Mouse (Mus musculus) CH12.LX (cell line): ENCODE measurements around the gene Foxb1. TPM values are rescaled to one million over a fixed set of nuclear protein-coding genes. Genes with fewer than 3 reads are reported as not detected.

Source experiments
- DNase-seq: peaks from one replicate; pipeline ENCODE4 v3.0.0-alpha.2; 2013; ENCODE audit errors: extremely low read depth
- H3K27ac ChIP-seq: 2 replicates; pipeline ENCODE4 v1.5.1; 2012; ENCODE audit warnings: low read depth, mild to moderate bottlenecking, control low read depth, moderate library complexity; ENCODE audit not compliant: insufficient read depth
- H3K27me3 ChIP-seq: replicated peaks from 2 replicates; pipeline ENCODE3; 2012; ENCODE audit warnings: inconsistent platforms
- H3K36me3 ChIP-seq, 2 experiments: replicated peaks in 1 of 2; 2 replicates each; pipeline versions ENCODE3 to v1.6.1; 2012; ENCODE audit warnings: inconsistent platforms in 1 of 2, low read length in 1 of 2, mild to moderate bottlenecking in 1 of 2, mixed read lengths in 1 of 2, moderate library complexity in 1 of 2; ENCODE audit not compliant: control insufficient read depth in 1 of 2, insufficient read depth in 1 of 2
- H3K4me1 ChIP-seq, 2 experiments: 2 replicates each; pipeline ENCODE4 v1.6.1; 2012; ENCODE audit warnings: inconsistent platforms in 1 of 2, moderate library complexity in 1 of 2; ENCODE audit not compliant: insufficient read depth in 2 of 2, control insufficient read depth in 1 of 2
- H3K4me2 ChIP-seq: 2 replicates; pipeline ENCODE4 v1.6.1; 2012; ENCODE audit warnings: low read depth, mild to moderate bottlenecking, control low read depth; ENCODE audit not compliant: poor library complexity, insufficient read depth, severe bottlenecking
- H3K4me3 ChIP-seq, 3 experiments: fragments of 150-350 bp in 1 of 3; sonication (generic) in 1 of 3; replicated peaks in 1 of 3; 2 replicates each; pipeline versions ENCODE3 to v1.5.1; 2011 to 2012; ENCODE audit warnings: low read depth in 2 of 3, low read length in 2 of 3, mild to moderate bottlenecking in 2 of 3, moderate library complexity in 2 of 3, control low read depth in 1 of 3, improper control_type of control experiment in 1 of 3, inconsistent platforms in 1 of 3, mixed read lengths in 1 of 3; ENCODE audit not compliant: poor library complexity in 1 of 3
- H3K79me2 ChIP-seq: replicated peaks from 2 replicates; pipeline ENCODE4 v1.6.1; 2012; ENCODE audit warnings: mild to moderate bottlenecking, moderate library complexity; ENCODE audit not compliant: control insufficient read depth, poor library complexity, insufficient read depth, severe bottlenecking; ENCODE audit errors: extremely low read depth
- H3K9ac ChIP-seq: 2 replicates; pipeline ENCODE4 v1.6.1; 2012; ENCODE audit warnings: low read depth, mild to moderate bottlenecking, control low read depth, moderate library complexity; ENCODE audit not compliant: insufficient read depth
- H3K9me3 ChIP-seq: replicated peaks from 2 replicates; pipeline ENCODE3; 2012; ENCODE audit warnings: low read length, inconsistent platforms, mixed read lengths
- BHLHE40 ChIP-seq: IDR thresholded peaks from 2 replicates; pipeline ENCODE4 v1.6.1; 2011; ENCODE audit warnings: mild to moderate bottlenecking, low read depth, low read length, improper control_type of control experiment
- CHD2 ChIP-seq: IDR thresholded peaks from 2 replicates; pipeline ENCODE4 v1.6.1; 2011; ENCODE audit warnings: low read length, improper control_type of control experiment
- E2F4 ChIP-seq: IDR thresholded peaks from 2 replicates; pipeline ENCODE4 v1.6.1; 2011; ENCODE audit warnings: low read depth, low read length, improper control_type of control experiment; ENCODE audit not compliant: insufficient replicate concordance
- ELF1 ChIP-seq: IDR thresholded peaks from 2 replicates; pipeline ENCODE4 v1.6.1; 2014; ENCODE audit warnings: low read depth, mild to moderate bottlenecking, inconsistent platforms, low read length, improper control_type of control experiment
- EP300 ChIP-seq: IDR thresholded peaks from 2 replicates; pipeline ENCODE4 v1.6.1; 2011; ENCODE audit warnings: low read length, improper control_type of control experiment
- HCFC1 ChIP-seq: IDR thresholded peaks from 2 replicates; pipeline ENCODE4 v1.6.1; 2012; ENCODE audit warnings: low read depth, mild to moderate bottlenecking, inconsistent platforms, low read length, improper control_type of control experiment
- IRF4 ChIP-seq: IDR thresholded peaks from 2 replicates; pipeline ENCODE4 v1.6.1; 2014; ENCODE audit warnings: low read depth, mild to moderate bottlenecking, inconsistent platforms, low read length, improper control_type of control experiment
- JUN ChIP-seq: IDR thresholded peaks from 2 replicates; pipeline ENCODE4 v1.6.1; 2011; ENCODE audit warnings: low read depth, mild to moderate bottlenecking, low read length, improper control_type of control experiment, moderate library complexity; ENCODE audit not compliant: insufficient read depth
- MAX ChIP-seq: IDR thresholded peaks from 2 replicates; pipeline ENCODE4 v1.6.1; 2011; ENCODE audit warnings: low read length, improper control_type of control experiment
- MAZ ChIP-seq: IDR thresholded peaks from 2 replicates; pipeline ENCODE4 v1.6.1; 2012; ENCODE audit warnings: low read depth, mild to moderate bottlenecking, inconsistent platforms, low read length, improper control_type of control experiment, moderate library complexity
- MYC ChIP-seq: IDR thresholded peaks from 2 replicates; pipeline ENCODE4 v1.6.1; 2011; ENCODE audit warnings: low read depth, mild to moderate bottlenecking, improper control_type of control experiment, low read length
- NELFE ChIP-seq: IDR thresholded peaks from 2 replicates; pipeline ENCODE4 v1.6.1; 2011; ENCODE audit warnings: low read depth, low read length, improper control_type of control experiment
- POLR2A ChIP-seq: IDR thresholded peaks from 2 replicates; pipeline ENCODE4 v1.6.1; 2011; ENCODE audit warnings: low read depth, mild to moderate bottlenecking, improper control_type of control experiment, low read length
- POLR2AphosphoS2 ChIP-seq: IDR thresholded peaks from 2 replicates; pipeline ENCODE4 v1.6.1; 2011; ENCODE audit warnings: low read depth, low read length, improper control_type of control experiment
- RCOR1 ChIP-seq: conservative IDR thresholded peaks from 2 replicates; pipeline ENCODE4 v1.6.1; 2012; ENCODE audit warnings: low read depth, mild to moderate bottlenecking, inconsistent platforms, low read length, improper control_type of control experiment
- TBP ChIP-seq: conservative IDR thresholded peaks from 2 replicates; pipeline ENCODE4 v1.6.1; 2011; ENCODE audit warnings: low read depth, low read length, improper control_type of control experiment
- TCF12 ChIP-seq: IDR thresholded peaks from 2 replicates; pipeline ENCODE4 v1.6.1; 2014; ENCODE audit warnings: low read depth, mild to moderate bottlenecking, inconsistent platforms, low read length, improper control_type of control experiment
- USF1 ChIP-seq: IDR thresholded peaks from 2 replicates; pipeline ENCODE4 v1.6.1; 2014; ENCODE audit warnings: low read depth, mild to moderate bottlenecking, inconsistent platforms, low read length, improper control_type of control experiment
- ZMIZ1 ChIP-seq: IDR thresholded peaks from 2 replicates; pipeline ENCODE4 v1.6.1; 2012; ENCODE audit warnings: low read depth, mild to moderate bottlenecking, inconsistent platforms, low read length, improper control_type of control experiment
- ZNF384 ChIP-seq: IDR thresholded peaks from 2 replicates; pipeline ENCODE4 v1.6.1; 2012; ENCODE audit warnings: low read depth, low read length, improper control_type of control experiment, inconsistent platforms
- dilution Hi-C: fragments of 300-500 bp; cut with MboI; formaldehyde crosslinking; loops from 2 replicates; pipeline ENCODE4 v1.14.3; 2020; ENCODE audit warnings: low sequenced_read_pairs; ENCODE audit not compliant: extremely low pct_unique_long_range_greater_than_20kb, extremely low pct_ligation_motif_present
- in situ Hi-C: fragments of 300-500 bp; cut with MboI; formaldehyde crosslinking; loops from 3 replicates; pipeline ENCODE4 v1.14.3; 2019; ENCODE audit warnings: low sequenced_read_pairs, low pct_ligation_motif_present, low pct_unique_long_range_greater_than_20kb, mixed read lengths
- polyA plus RNA-seq: library from polyadenylated mRNA; unstranded; fragments of >175 nt; gene quantifications from 2 replicates; pipeline ENCODE4 v1.2.1, GENCODE M21; 2012; ENCODE audit warnings: low read depth; ENCODE audit not compliant: insufficient read length
- total RNA-seq, 2 experiments: library from RNA; depleted of rRNA; stranded (reverse); fragments of 300-350 nt in 1 of 2; fragments of >200 nt in 1 of 2; gene quantifications; 2 replicates each; pipeline ENCODE4 v1.2.3; 2012 to 2014

Foxb1 gene
- total and polyA plus RNA-seq, 3 experiments = not detected

DNA sequence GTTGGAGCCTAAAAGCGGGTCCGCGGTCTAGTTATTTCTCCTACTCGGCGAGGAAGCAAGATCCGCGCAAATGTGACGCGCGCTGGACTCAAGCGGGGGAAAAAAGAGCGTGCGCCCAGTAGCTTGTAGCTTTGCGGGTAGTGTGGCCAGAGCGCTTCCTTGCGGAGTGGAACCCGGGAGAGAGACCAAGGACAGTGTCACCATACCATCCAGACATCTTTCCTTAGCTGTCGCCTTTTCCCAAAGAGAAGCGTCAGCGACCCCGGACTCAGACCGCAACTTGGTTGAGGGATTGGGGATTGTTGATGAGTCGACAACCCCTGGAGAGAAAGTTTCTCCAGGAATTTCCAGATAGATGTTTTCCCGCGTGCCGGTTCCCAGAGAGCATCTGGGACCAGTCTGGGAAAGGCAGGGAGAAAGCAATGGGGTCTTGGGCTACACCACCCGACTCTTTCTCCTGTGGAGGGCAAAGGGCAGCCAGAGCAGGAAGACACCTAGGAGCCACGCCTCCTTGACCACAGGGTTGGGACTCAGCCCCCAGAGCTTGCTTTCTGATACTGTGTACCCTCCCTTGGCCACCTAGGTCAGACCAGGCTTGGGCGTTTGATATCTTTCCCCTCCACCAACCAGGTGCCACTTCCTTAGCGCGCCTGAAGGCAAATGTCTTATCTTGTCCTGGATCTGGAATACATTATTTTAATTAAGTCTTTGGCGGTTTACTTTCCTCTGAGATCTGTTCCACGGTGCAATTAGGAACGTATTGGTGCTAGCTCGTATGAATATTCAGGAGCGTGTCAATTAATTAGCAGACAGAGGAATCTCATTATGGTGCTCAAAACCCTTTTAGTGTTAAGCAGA, 8.6 kb upstream of the Foxb1 start:
- Histone ChIP-seq H3K36me3 (no peaks in the 10 kb centered on the region), H3K4me3 (no peak overlapping the region), H3K9me3 (peaks cover 17% of the 10 kb centered on the region), H3K27me3 (no peaks in the 10 kb centered on the region), H3K4me1 (peaks cover 0 to 38% of the 10 kb centered on the region in 2 experiments; a peak in 2 of 4 replicates), H3K79me2 (no peaks in the 10 kb centered on the region), H3K27ac (no peak overlapping the region), H3K4me2 (no peak overlapping the region), H3K9ac (no peak overlapping the region)
- in situ Hi-C loops (no loop called here), dilution Hi-C loops (no loop called here)
- no peak for DNase-seq
- TF ChIP-seq MYC = no peak
- no peak for TF ChIP-seq USF1

DNA sequence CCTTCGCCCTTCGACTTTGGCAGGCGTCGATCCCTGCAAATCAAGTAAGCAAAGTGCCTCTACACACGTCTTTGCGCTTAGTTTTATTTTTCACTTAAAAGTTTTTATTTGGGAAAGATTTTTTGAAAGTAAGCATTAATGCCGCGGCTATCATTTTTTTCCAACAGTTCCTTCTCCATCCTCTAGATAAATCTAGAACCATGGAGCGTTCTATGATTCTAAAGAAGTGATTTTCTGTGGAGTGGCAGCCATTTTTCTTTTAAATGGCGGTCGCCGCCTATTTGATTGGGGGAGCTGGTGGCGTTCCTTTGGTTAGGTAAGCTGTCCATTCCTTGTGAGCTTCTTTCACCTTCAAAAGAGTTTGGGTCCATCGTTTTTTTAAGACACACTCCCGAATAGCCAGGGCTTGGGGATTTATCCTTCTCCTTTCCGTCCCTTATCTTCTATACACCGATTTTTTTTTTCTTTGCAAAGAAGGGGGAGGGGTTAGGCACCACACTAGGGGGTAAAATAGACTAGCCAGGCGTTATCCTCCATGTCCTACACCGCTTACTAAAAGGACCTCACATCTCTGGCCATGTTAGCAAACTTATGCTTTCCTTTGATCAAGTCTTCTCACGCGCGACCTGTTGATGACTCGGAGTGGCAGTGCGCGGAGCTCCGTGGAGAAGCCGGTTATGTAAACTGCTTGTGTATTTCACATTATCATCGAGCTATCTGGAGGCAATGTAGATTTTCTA, 7.6 kb upstream of the Foxb1 start:
- no peaks in the 10 kb centered on the region for H3K36me3 ChIP-seq
- H3K9ac ChIP-seq = no peak overlapping the region
- H3K4me3 ChIP-seq = no peak overlapping the region
- H3K4me1 ChIP-seq = peaks cover 0 to 28% of the 10 kb centered on the region in 2 experiments; a peak in 2 of 4 replicates
- H3K27ac ChIP-seq = no peak overlapping the region
- H3K27me3 ChIP-seq = no peaks in the 10 kb centered on the region
- no peak for DNase-seq
- peaks cover 24% of the 10 kb centered on the region for H3K9me3 ChIP-seq
- H3K79me2 ChIP-seq = no peaks in the 10 kb centered on the region
- in situ Hi-C loops (no loop called here), dilution Hi-C loops (no loop called here)
- no peak for TF ChIP-seq IRF4
- TF ChIP-seq E2F4 = no peak
- TF ChIP-seq CHD2 = no peak
- TF ChIP-seq EP300 = no peak
- no peak for TF ChIP-seq ZMIZ1
- no peak for TF ChIP-seq BHLHE40
- no peak for TF ChIP-seq POLR2AphosphoS2
- TF ChIP-seq MAZ = no peak
- no peak for TF ChIP-seq TCF12
- no peak for TF ChIP-seq ZNF384
- no peak for TF ChIP-seq RCOR1
- TF ChIP-seq JUN = no peak
- no peak for TF ChIP-seq HCFC1
- no peak for TF ChIP-seq MAX
- TF ChIP-seq ELF1 = no peak
- no peak for TF ChIP-seq TBP
- no peak for TF ChIP-seq NELFE
- TF ChIP-seq POLR2A = no peak
- no peak overlapping the region for H3K4me2 ChIP-seq
